Mouse (Mus musculus) megakaryocyte-erythroid progenitor cell, adult 5-6 weeks (primary cell): ENCODE data around the gene Mbnl1. TPM values are rescaled to one million over a fixed set of nuclear protein-coding genes. Genes with fewer than 3 reads are reported as not detected.
"Not testable (repeated sequence)": the region's sequence is repeated elsewhere in the genome, so short reads cannot be mapped to it uniquely, and the experiment has no call there.

ENCODE experiments used
- ATAC-seq: replicated peaks from 2 replicates; pipeline ENCODE4 v1.8.0; 2016; ENCODE audit warnings: mild to moderate bottlenecking, inconsistent platforms; ENCODE audit not compliant: severe bottlenecking, poor library complexity, low FRiP score, low TSS enrichment
- total RNA-seq, 2 experiments: library from RNA; stranded (forward) in 1 of 2; stranded (reverse) in 1 of 2; fragments of 200-1000, 215-1000 nt in 1 of 2; fragments of >200 nt in 1 of 2; fragmentation: Nextera tagmentation in 1 of 2; gene quantifications; 2 replicates each; pipeline ENCODE4 v1.2.3; 2014 to 2017

Mbnl1 gene
- total RNA-seq (2014; fragmentation: Nextera tagmentation): 524 and 588 TPM in 2 replicates
- 726 and 751 TPM in 2 replicates for total RNA-seq (2017)

GRCm38 (mm10) chr3:60472681-60473177, at the start of gene Mbnl1:
TSS of gene Mbnl1 (plus strand) at chr3:60472830.
- peak; percentile 39 for ATAC-seq

- 0 out of 2 replicates have a peak, but pooled peaks have one; percentile 16 for ATAC-seq
Measured at GRCm38 (mm10) chr3:60424148-60424547, 48.5 kb upstream of the Mbnl1 start.

GRCm38 (mm10) chr3:60429049-60429448, 43.6 kb upstream of the Mbnl1 start:
- peak; percentile 67 for ATAC-seq

- no peak for ATAC-seq
Measured at GRCm38 (mm10) chr3:60437254-60437653, 35.4 kb upstream of the Mbnl1 start.

GRCm38 (mm10) chr3:60437678-60438232, 34.9 kb upstream of the Mbnl1 start:
- no peak for ATAC-seq

GRCm38 (mm10) chr3:60438715-60439114, 33.9 kb upstream of the Mbnl1 start:
- ATAC-seq: no peak

- no peak for ATAC-seq
Measured at GRCm38 (mm10) chr3:60461828-60462521, 10.7 kb upstream of the Mbnl1 start.

- not testable (repeated sequence) for ATAC-seq
Measured at GRCm38 (mm10) chr3:60468667-60469066, 4.0 kb upstream of the Mbnl1 start.

- ATAC-seq: not testable (repeated sequence)
Measured at GRCm38 (mm10) chr3:60469170-60469805, 3.3 kb upstream of the Mbnl1 start.

- peak; percentile 28 for ATAC-seq
Measured at GRCm38 (mm10) chr3:60472011-60472680, 484 bp upstream of the Mbnl1 start.

- peak; percentile 71 for ATAC-seq
Measured at GRCm38 (mm10) chr3:60473861-60474653, 1.4 kb downstream of the Mbnl1 start.

GRCm38 (mm10) chr3:60474654-60474972, 2.0 kb downstream of the Mbnl1 start:
- peak; percentile 10; the same call in 1 of the 2 replicates for ATAC-seq

- no peak for ATAC-seq
Measured at GRCm38 (mm10) chr3:60475055-60475454, 2.4 kb downstream of the Mbnl1 start.

- no peak for ATAC-seq
Measured at GRCm38 (mm10) chr3:60476751-60477255, 4.2 kb downstream of the Mbnl1 start.

GRCm38 (mm10) chr3:60478433-60478832, 5.8 kb downstream of the Mbnl1 start:
- ATAC-seq: no peak

- ATAC-seq: peak; percentile 26; the same call in 1 of the 2 replicates
Measured at GRCm38 (mm10) chr3:60480716-60481115, 8.1 kb downstream of the Mbnl1 start.

GRCm38 (mm10) chr3:60481740-60482399, 9.2 kb downstream of the Mbnl1 start:
- ATAC-seq: no peak

- peak; percentile 70 for ATAC-seq
Measured at GRCm38 (mm10) chr3:60483305-60483704, 10.7 kb downstream of the Mbnl1 start.
